Mouse (Mus musculus): Measurements from ENCODE around the gene Tssk4. TPM values are rescaled to one million over a fixed set of nuclear protein-coding genes. Genes with fewer than 3 reads are reported as not detected.

The Tssk4 gene
- polyA plus RNA-seq, 1 experiment from 2014 or later, result 0.24 TPM

DNA sequence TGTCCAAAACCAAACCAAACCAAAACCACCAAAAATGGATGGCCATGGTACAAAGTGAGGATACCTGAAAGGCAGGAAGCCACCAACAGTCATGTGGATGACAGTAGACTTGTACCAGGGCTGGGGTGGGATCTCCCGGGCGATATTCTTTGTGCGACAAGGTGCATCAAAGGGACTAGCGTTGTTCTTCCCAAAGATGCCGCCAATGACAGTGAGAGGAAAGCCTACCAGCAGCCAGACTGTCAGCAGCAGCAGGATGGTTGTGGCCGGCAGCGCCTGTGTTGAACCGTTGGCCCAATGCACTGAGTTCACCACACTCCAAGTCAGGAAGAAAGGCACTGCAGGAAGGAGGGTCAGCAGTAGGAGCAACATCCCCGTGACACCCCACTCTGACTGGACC lies 12.2 kb upstream of the Tssk4 start, which contains the start of gene Gm49378:
Gm49378 (minus strand) TSS at position 101 of the 400 bp plus-strand sequence.
- Histone ChIP-seq H3K4me2 (ENCODE audit: low read depth, low read length) (no peak within 1 kb of the TSS), H3K27ac (ENCODE audit: low read depth, low read length) (no peak within 1 kb of the TSS), H3K27me3 (ENCODE audit: control insufficient read depth, insufficient read depth, low read length) (no peaks in the 10 kb centered on the region), H3K9ac (replicated peaks; ENCODE audit: low read depth, low read length) (no peak within 1 kb of the TSS), H3K36me3 (ENCODE audit: control insufficient read depth, insufficient read depth, low read length) (peaks cover 32% of the 10 kb centered on the region), H3K4me1 (ENCODE audit: control insufficient read depth, insufficient read depth, low read length) (peaks cover 13% of the 10 kb centered on the region; the same call in 1 of the 2 replicates), H3K4me3 (ENCODE audit: low read depth, low read length) (no peak within 1 kb of the TSS), H3K9me3 (ENCODE audit: control insufficient read depth, low read length) (no peaks in the 10 kb centered on the region)
- no peak for ATAC-seq (ENCODE audit: low read depth)
- 93% methylated on average over 9 of the region's 9 CpGs for WGBS

DNA sequence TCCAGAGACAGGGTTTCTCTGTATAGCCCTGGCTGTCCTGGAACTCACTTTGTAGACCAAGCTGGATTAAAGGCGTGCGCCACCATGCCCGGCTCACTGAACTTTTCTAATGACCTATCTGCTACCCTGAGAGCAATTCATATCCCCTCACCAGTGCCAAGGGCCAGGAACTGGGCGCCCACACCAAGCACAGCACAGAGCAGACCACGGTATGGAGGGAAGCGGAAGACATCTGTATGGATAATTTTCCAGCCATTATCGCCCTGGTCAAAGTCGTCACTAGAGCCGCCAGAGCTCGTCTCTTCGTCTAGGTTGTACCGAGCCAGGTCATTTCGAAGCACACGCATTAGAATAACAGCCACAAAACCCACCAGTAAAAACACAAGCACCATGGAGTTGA lies 9.2 kb upstream of the Tssk4 start:
- H3K4me1 ChIP-seq (ENCODE audit: control insufficient read depth, insufficient read depth, low read length), result peaks cover 14% of the 10 kb centered on the region; the same call in 1 of the 2 replicates
- H3K9ac ChIP-seq (replicated peaks; ENCODE audit: low read depth, low read length), result no peak overlapping the region
- peaks cover 23% of the 10 kb centered on the region; the same call in 1 of the 2 replicates for H3K36me3 ChIP-seq (ENCODE audit: control insufficient read depth, insufficient read depth, low read length)
- H3K27me3 ChIP-seq (ENCODE audit: control insufficient read depth, insufficient read depth, low read length), result no peaks in the 10 kb centered on the region
- WGBS, result 97% methylated on average over 14 of the region's 14 CpGs
- no peak overlapping the region for H3K27ac ChIP-seq (ENCODE audit: low read depth, low read length)
- no peak overlapping the region for H3K4me2 ChIP-seq (ENCODE audit: low read depth, low read length)
- H3K4me3 ChIP-seq (ENCODE audit: low read depth, low read length), result no peak overlapping the region
- no peak for ATAC-seq (ENCODE audit: low read depth)
- H3K9me3 ChIP-seq (ENCODE audit: control insufficient read depth, low read length), result no peaks in the 10 kb centered on the region

DNA sequence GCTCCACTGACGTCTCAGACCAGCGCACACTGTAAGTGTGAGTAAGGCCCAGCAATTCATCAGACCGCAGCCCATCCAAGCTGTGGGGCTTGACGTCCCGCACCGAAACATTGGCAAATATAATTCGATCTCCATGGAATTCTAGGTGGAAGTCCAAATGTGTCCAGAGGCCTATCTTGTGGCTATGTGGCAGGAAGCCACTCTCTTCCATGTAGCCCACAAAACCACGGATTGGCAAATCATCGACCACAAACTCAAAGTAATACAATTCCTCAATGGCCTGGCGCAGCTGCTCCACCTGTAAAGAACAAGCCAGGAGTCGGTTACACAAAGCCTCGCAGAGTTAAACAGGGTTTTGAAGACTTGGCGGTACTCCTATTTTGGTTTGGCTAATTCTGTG lies 8.7 kb upstream of the Tssk4 start:
- Histone ChIP-seq H3K9me3 (ENCODE audit: control insufficient read depth, low read length) (no peaks in the 10 kb centered on the region), H3K27me3 (ENCODE audit: control insufficient read depth, insufficient read depth, low read length) (no peaks in the 10 kb centered on the region), H3K36me3 (ENCODE audit: control insufficient read depth, insufficient read depth, low read length) (peaks cover 20% of the 10 kb centered on the region; the same call in 1 of the 2 replicates), H3K4me1 (ENCODE audit: control insufficient read depth, insufficient read depth, low read length) (peaks cover 14% of the 10 kb centered on the region; the same call in 1 of the 2 replicates), H3K4me2 (ENCODE audit: low read depth, low read length) (no peak overlapping the region), H3K4me3 (ENCODE audit: low read depth, low read length) (no peak overlapping the region), H3K9ac (replicated peaks; ENCODE audit: low read depth, low read length) (no peak overlapping the region), H3K27ac (ENCODE audit: low read depth, low read length) (no peak overlapping the region)
- WGBS, result 95% methylated on average over 13 of the region's 13 CpGs
- ATAC-seq (ENCODE audit: low read depth), result no peak

DNA sequence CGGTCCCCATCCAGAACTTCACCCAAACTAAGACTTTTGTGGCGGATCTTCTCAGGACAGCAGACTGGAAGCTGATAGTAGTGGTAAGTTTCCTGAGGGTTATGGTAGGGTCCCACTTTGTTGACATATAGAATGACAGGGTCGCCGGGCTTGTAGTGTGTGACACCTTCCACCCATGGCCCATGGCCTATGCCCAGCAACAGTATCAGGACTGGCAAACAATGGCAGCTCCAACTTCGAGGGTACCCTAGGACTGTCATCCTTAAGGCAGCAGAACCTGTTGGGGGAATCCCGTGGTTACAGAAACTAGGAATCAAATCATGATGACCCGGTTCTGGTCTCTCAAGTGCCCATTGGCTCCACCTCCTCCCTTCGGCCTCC lies 7.3 kb upstream of the Tssk4 start:
- Histone ChIP-seq H3K27me3 (ENCODE audit: control insufficient read depth, insufficient read depth, low read length) (no peaks in the 10 kb centered on the region), H3K9me3 (ENCODE audit: control insufficient read depth, low read length) (no peaks in the 10 kb centered on the region), H3K36me3 (ENCODE audit: control insufficient read depth, insufficient read depth, low read length) (peaks cover 17% of the 10 kb centered on the region; the same call in 1 of the 2 replicates), H3K27ac (ENCODE audit: low read depth, low read length) (peak overlapping the region; percentile 98; the same call in 1 of the 2 replicates), H3K4me2 (ENCODE audit: low read depth, low read length) (peak overlapping the region; percentile 81), H3K4me1 (ENCODE audit: control insufficient read depth, insufficient read depth, low read length) (peaks cover 14% of the 10 kb centered on the region; the same call in 1 of the 2 replicates), H3K9ac (replicated peaks; ENCODE audit: low read depth, low read length) (peak overlapping the region; percentile 92), H3K4me3 (ENCODE audit: low read depth, low read length) (peak overlapping the region; percentile 95)
- peak; percentile 54 for ATAC-seq (ENCODE audit: low read depth)
- 20% methylated on average over 8 of the region's 8 CpGs for WGBS

DNA sequence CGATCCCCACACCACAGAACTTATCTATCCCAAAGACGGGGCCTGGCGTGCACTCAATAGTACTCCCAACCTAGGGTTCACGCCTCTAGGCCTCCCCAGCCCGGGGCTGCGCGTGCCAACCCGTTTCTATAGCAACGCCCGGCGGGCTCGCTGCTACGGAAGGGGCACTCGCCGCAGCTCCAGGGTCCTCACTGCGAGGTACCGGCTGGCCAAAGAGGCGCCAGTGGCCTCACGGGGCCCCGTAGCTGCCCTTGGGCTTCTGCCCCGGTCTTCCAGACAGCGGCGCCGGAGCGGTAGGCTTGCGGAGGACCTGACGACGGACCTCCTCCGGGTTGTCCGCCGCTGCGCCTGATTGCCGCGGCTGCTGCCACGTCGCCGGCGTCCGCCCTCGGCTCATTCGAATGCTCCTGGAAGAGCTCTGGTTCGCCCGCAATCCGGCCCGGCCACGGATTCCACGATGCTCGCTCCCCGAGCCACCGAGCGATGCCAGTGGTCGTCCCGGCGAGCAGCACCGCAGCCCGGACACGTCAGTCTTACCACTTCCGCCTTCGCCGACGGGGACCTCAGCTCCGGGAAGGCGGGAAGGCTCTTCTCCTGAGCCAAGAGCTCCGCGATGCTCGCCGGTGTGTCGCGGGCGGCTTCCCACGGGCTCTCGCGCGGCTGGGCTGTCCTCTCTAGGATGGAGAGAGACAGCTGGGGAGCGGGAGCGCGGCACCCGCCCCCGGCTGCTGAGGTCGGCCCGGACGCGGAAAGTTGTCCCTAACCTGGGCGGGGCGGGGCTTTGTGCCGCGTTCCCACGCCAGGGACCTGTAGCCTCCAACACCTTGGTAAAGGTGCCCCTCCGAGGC lies 6.7 kb upstream of the Tssk4 start, which contains the start of gene Tm9sf1:
Tm9sf1 (minus strand) TSS at position 747 of the 848 bp plus-strand sequence.
- Histone ChIP-seq H3K9me3 (ENCODE audit: control insufficient read depth, low read length) (no peaks in the 10 kb centered on the region), H3K4me3 (ENCODE audit: low read depth, low read length) (peak within 1 kb of the TSS; percentile 95), H3K9ac (replicated peaks; ENCODE audit: low read depth, low read length) (peak within 1 kb of the TSS; percentile 92), H3K4me2 (ENCODE audit: low read depth, low read length) (peak within 1 kb of the TSS; percentile 81), H3K27me3 (ENCODE audit: control insufficient read depth, insufficient read depth, low read length) (no peaks in the 10 kb centered on the region), H3K36me3 (ENCODE audit: control insufficient read depth, insufficient read depth, low read length) (peaks cover 15% of the 10 kb centered on the region; the same call in 1 of the 2 replicates), H3K4me1 (ENCODE audit: control insufficient read depth, insufficient read depth, low read length) (peaks cover 14% of the 10 kb centered on the region; the same call in 1 of the 2 replicates), H3K27ac (ENCODE audit: low read depth, low read length) (peak within 1 kb of the TSS; percentile 98)
- peak; percentile 88 for ATAC-seq (ENCODE audit: low read depth)
- under 1% methylated on average over 86 of the region's 89 CpGs for WGBS

DNA sequence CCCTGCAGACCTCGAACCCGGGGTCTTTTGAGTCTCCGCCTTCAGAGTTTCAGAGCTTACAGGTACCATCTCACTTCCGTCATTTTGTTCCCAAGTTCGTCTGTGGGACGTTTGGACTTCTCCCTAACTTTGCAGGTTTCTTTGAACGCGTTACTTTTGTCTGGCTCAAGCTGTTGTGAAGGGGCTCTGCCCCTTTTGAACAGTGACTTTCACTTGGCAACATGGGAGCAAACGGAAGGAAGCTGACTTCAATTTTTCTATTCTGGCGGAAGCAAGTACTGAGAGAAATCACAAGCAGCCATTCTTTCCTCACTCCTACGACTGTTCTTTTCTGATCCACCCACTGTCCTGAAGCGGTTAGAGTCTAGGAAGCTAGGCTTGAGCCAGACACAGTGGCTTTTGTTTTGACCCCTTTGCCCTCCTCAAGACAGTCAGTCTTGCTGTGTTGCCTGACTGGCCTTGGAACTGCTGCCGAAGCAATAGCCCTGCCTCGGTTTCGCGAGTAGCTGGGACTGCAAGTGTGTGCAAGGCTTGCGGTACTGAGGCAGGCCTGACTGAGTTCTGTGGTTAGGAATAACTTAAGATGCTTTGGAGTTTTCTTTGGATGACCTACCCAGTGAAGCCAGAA lies 5.6 kb upstream of the Tssk4 start:
- peak overlapping the region; percentile 92; the same call in 1 of the 2 replicates for H3K9ac ChIP-seq (replicated peaks; ENCODE audit: low read depth, low read length)
- peaks cover 14% of the 10 kb centered on the region; the same call in 1 of the 2 replicates for H3K4me1 ChIP-seq (ENCODE audit: control insufficient read depth, insufficient read depth, low read length)
- peaks cover 10% of the 10 kb centered on the region; the same call in 1 of the 2 replicates for H3K36me3 ChIP-seq (ENCODE audit: control insufficient read depth, insufficient read depth, low read length)
- no peaks in the 10 kb centered on the region for H3K9me3 ChIP-seq (ENCODE audit: control insufficient read depth, low read length)
- no peaks in the 10 kb centered on the region for H3K27me3 ChIP-seq (ENCODE audit: control insufficient read depth, insufficient read depth, low read length)
- ATAC-seq (ENCODE audit: low read depth), result no peak
- peak overlapping the region; percentile 95 for H3K4me3 ChIP-seq (ENCODE audit: low read depth, low read length)
- WGBS, result 30% methylated on average over 17 of the region's 17 CpGs
- H3K27ac ChIP-seq (ENCODE audit: low read depth, low read length), result no peak overlapping the region
- H3K4me2 ChIP-seq (ENCODE audit: low read depth, low read length), result peak overlapping the region; percentile 81

DNA sequence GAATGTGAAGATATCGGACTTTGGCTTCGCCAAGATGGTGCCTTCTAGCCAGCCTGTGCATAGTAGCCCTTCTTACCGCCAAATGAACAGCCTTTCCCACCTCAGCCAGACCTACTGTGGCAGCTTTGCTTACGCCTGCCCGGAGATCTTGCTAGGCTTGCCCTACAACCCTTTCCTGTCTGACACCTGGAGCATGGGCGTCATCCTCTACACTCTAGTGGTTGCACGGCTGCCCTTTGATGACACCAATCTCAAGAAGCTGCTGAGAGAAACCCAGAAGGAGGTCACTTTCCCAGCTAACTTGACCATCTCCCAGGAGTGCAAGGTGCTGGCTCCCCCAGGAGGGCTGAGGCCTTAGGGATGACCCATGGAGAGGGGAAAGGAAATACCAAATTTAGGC lies 1.5 kb downstream of the Tssk4 start:
- ATAC-seq (ENCODE audit: low read depth), result no peak
- no peak overlapping the region for H3K27ac ChIP-seq (ENCODE audit: low read depth, low read length)
- H3K9ac ChIP-seq (replicated peaks; ENCODE audit: low read depth, low read length), result no peak overlapping the region
- no peak overlapping the region for H3K4me2 ChIP-seq (ENCODE audit: low read depth, low read length)
- no peaks in the 10 kb centered on the region for H3K36me3 ChIP-seq (ENCODE audit: control insufficient read depth, insufficient read depth, low read length)
- H3K4me1 ChIP-seq (ENCODE audit: control insufficient read depth, insufficient read depth, low read length), result no peaks in the 10 kb centered on the region
- H3K9me3 ChIP-seq (ENCODE audit: control insufficient read depth, low read length), result no peaks in the 10 kb centered on the region
- no peak overlapping the region for H3K4me3 ChIP-seq (ENCODE audit: low read depth, low read length)
- H3K27me3 ChIP-seq (ENCODE audit: control insufficient read depth, insufficient read depth, low read length), result no peaks in the 10 kb centered on the region
- WGBS, result 88% methylated on average over 7 of the region's 7 CpGs

DNA sequence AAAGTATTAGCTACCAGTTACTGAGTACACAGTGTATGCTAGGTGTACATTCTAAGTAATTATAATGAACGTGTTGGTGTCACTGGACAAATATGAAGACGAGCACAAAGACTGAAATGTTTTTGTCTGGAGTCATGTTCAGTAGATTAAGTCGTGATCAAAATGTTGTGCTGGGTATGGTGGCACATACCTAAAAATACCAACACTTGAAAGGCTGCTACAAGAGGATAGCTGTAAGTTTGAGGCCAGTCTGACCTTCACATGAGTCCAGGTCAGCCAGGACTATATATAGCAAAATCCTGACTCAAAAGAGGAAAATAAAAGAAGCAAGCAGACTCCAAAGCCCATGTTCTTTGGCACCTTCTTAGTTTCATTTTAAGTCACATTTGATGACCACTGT lies 7.0 kb downstream of the Tssk4 start:
- no peak overlapping the region for H3K4me3 ChIP-seq (ENCODE audit: low read depth, low read length)
- ATAC-seq (ENCODE audit: low read depth), result no peak
- H3K9me3 ChIP-seq (ENCODE audit: control insufficient read depth, low read length), result no peaks in the 10 kb centered on the region
- H3K9ac ChIP-seq (replicated peaks; ENCODE audit: low read depth, low read length), result no peak overlapping the region
- no peak overlapping the region for H3K27ac ChIP-seq (ENCODE audit: low read depth, low read length)
- H3K4me1 ChIP-seq (ENCODE audit: control insufficient read depth, insufficient read depth, low read length), result peaks cover 9% of the 10 kb centered on the region; the same call in 1 of the 2 replicates
- peaks cover 3% of the 10 kb centered on the region; the same call in 1 of the 2 replicates for H3K36me3 ChIP-seq (ENCODE audit: control insufficient read depth, insufficient read depth, low read length)
- H3K4me2 ChIP-seq (ENCODE audit: low read depth, low read length), result no peak overlapping the region
- no peaks in the 10 kb centered on the region for H3K27me3 ChIP-seq (ENCODE audit: control insufficient read depth, insufficient read depth, low read length)
- 87% methylated on average over 3 of the region's 3 CpGs for WGBS

Measured in neural tube, embryonic 14.5 days (tissue).